Mouse (Mus musculus) heart, embryonic 16.5 days (tissue): Measurements from ENCODE around the gene Negr1. TPM values are rescaled to one million over a fixed set of nuclear protein-coding genes. Genes with fewer than 3 reads are reported as not detected.

Source experiments
- ATAC-seq: fragments of 200-750 bp; cut with Nextera tagmentation; replicated peaks from 2 replicates; pipeline ENCODE4 v1.8.0; 2017; ENCODE audit warnings: moderate number of reproducible peaks; ENCODE audit not compliant: insufficient read depth, low FRiP score; ENCODE audit errors: extremely low read depth
- H3K27ac ChIP-seq: fragments of 300-500 bp; sonication (generic); 2 replicates; pipeline ENCODE4 v1.5.1; 2014; ENCODE audit warnings: mild to moderate bottlenecking, low read length, control low read depth, moderate library complexity
- H3K27me3 ChIP-seq: fragments of 300-500 bp; sonication (generic); 2 replicates; pipeline ENCODE4 v1.6.1; 2014; ENCODE audit warnings: low read length, mixed read lengths; ENCODE audit not compliant: control insufficient read depth, insufficient read depth
- H3K36me3 ChIP-seq: fragments of 300-500 bp; sonication (generic); 2 replicates; pipeline ENCODE4 v1.6.1; 2014; ENCODE audit not compliant: control insufficient read depth, insufficient read depth
- H3K4me1 ChIP-seq: fragments of 300-500 bp; sonication (generic); 2 replicates; pipeline ENCODE4 v1.6.1; 2014; ENCODE audit warnings: low read length, mixed read lengths; ENCODE audit not compliant: control insufficient read depth, insufficient read depth
- H3K4me2 ChIP-seq: fragments of 300-500 bp; sonication (generic); 2 replicates; pipeline ENCODE4 v1.6.1; 2014; ENCODE audit warnings: low read depth, mild to moderate bottlenecking, control low read depth, low read length
- H3K4me3 ChIP-seq: fragments of 300-500 bp; sonication (generic); 2 replicates; pipeline ENCODE4 v1.5.1; 2014; ENCODE audit warnings: mild to moderate bottlenecking, control low read depth, low read length
- H3K9ac ChIP-seq: fragments of 300-500 bp; sonication (generic); 2 replicates; pipeline ENCODE4 v1.6.1; 2014; ENCODE audit warnings: low read length, control low read depth
- H3K9me3 ChIP-seq: fragments of 300-500 bp; sonication (generic); replicated peaks from 2 replicates; pipeline ENCODE4 v1.6.1; 2016; ENCODE audit warnings: low read length; ENCODE audit not compliant: control insufficient read depth
- WGBS: fragments of 180-500 bp; shearing (Covaris S2); extraction: QIAGEN DNeasy Blood & Tissue Kit; methylation state at CpG from one replicate; pipeline ENCODE4 v1.1.7; 2014; 5-methylcytosine and 5-hydroxymethylcytosine counted together
- polyA plus RNA-seq: library from polyadenylated mRNA; unstranded; fragments of >200 nt; fragmentation: Nextera tagmentation; extraction: Ambion mirVana; gene quantifications from 2 replicates; pipeline ENCODE4 v1.2.1, GENCODE M21; 2015

Gene Negr1
- polyA plus RNA-seq, 1 experiment from 2014 or later, result 1.2 TPM

- no peak for ATAC-seq
- WGBS, result 46% methylated on average over 3 of the region's 3 CpGs
Observed at GRCm38 (mm10) chr3:156639382-156639781, 77.8 kb downstream of the Negr1 start.

GRCm38 (mm10) chr3:156643710-156644363 is 82.2 kb downstream of the Negr1 start:
- no peaks in the 10 kb centered on the region for H3K27me3 ChIP-seq
- no peak for ATAC-seq
- H3K27ac ChIP-seq, result no peak overlapping the region
- no peaks in the 10 kb centered on the region for H3K4me1 ChIP-seq
- H3K4me2 ChIP-seq, result no peak overlapping the region
- no peaks in the 10 kb centered on the region for H3K36me3 ChIP-seq
- no peaks in the 10 kb centered on the region for H3K9me3 ChIP-seq
- H3K9ac ChIP-seq, result no peak overlapping the region
- no peak overlapping the region for H3K4me3 ChIP-seq
- WGBS, result 81% methylated on average over 3 of the region's 3 CpGs

More at GRCm38 (mm10) chr3:156639382-156639781, 77.8 kb downstream of the Negr1 start:
- Histone ChIP-seq H3K36me3 (no peaks in the 10 kb centered on the region), H3K4me3 (no peak overlapping the region), H3K4me1 (no peaks in the 10 kb centered on the region), H3K9ac (no peak overlapping the region), H3K27ac (no peak overlapping the region), H3K27me3 (no peaks in the 10 kb centered on the region), H3K9me3 (no peaks in the 10 kb centered on the region), H3K4me2 (no peak overlapping the region)

- H3K27ac ChIP-seq, result no peak overlapping the region
Observed at GRCm38 (mm10) chr3:156648378-156648777, 86.8 kb downstream of the Negr1 start.

DNA sequence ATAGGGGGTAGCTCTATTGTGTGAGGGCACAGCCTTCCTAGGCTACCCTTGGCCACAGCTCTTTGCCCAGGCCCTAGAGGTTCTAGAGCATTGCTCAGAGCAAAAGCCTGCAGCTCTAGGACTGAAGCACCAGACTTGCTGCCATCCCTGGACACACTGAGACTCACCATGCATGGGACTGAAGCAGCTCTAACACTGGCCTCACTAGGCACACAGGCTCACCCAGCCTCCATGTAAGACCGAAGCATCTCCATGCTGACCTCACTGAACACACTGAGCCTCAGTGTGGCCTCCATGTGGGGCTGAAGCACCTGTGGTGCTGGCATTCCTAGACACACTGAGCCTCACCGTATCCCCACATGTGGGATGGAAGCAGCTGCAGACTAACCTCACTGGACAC is 101.0 kb downstream of the Negr1 start:
- Histone ChIP-seq H3K4me2 (no peak overlapping the region), H3K4me1 (no peaks in the 10 kb centered on the region), H3K9me3 (no peaks in the 10 kb centered on the region), H3K4me3 (no peak overlapping the region), H3K9ac (no peak overlapping the region), H3K36me3 (no peaks in the 10 kb centered on the region), H3K27ac (no peak overlapping the region), H3K27me3 (no peaks in the 10 kb centered on the region)
- ATAC-seq, result no peak
- WGBS, result 93% methylated on average over 2 of the region's 2 CpGs

More at GRCm38 (mm10) chr3:156648378-156648777, 86.8 kb downstream of the Negr1 start:
- ATAC-seq, result no peak
- 67% methylated on average over 3 of the region's 3 CpGs for WGBS
- Histone ChIP-seq H3K36me3 (no peaks in the 10 kb centered on the region), H3K4me3 (no peak overlapping the region), H3K9ac (no peak overlapping the region), H3K4me1 (no peaks in the 10 kb centered on the region), H3K9me3 (no peaks in the 10 kb centered on the region), H3K27me3 (no peaks in the 10 kb centered on the region), H3K4me2 (no peak overlapping the region)

- H3K9me3 ChIP-seq, result no peaks in the 10 kb centered on the region
Observed at GRCm38 (mm10) chr3:156672560-156672959, 111.0 kb downstream of the Negr1 start.

DNA sequence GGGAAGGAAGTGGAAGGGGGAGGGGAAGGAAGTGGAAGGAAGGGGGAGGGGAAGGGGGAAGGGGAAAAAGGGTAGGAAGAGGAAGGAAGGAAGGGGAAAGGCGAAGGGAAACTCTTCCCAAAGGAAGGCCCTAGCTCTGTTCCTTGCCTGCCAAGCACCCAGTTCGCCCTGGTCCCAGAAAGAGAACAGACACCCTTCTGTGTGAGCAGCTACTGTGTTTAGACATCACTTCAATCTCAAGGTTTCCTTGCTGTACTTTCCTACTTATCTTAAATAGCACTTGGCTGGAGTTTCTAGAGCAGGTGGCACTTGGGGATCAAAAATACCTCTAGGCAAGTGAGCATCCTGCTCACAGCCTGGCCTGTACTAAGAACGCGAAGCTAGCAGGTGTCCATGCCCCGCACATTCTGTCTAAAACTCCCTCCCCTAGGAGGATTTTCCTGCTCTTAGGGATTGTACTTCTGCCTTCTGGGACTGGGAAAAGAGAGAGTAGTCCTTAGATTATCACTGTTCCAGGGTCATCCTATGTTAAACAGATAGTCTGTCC is 128.5 kb downstream of the Negr1 start:
- Histone ChIP-seq H3K4me1 (no peaks in the 10 kb centered on the region), H3K27ac (no peak overlapping the region), H3K27me3 (no peaks in the 10 kb centered on the region), H3K9ac (no peak overlapping the region), H3K4me2 (no peak overlapping the region), H3K36me3 (no peaks in the 10 kb centered on the region), H3K9me3 (no peaks in the 10 kb centered on the region), H3K4me3 (no peak overlapping the region)
- 80% methylated on average over 5 of the region's 5 CpGs for WGBS
- ATAC-seq, result no peak

More at GRCm38 (mm10) chr3:156672560-156672959, 111.0 kb downstream of the Negr1 start:
- no peak overlapping the region for H3K27ac ChIP-seq
- no peak overlapping the region for H3K4me2 ChIP-seq
- no peaks in the 10 kb centered on the region for H3K27me3 ChIP-seq
- H3K4me1 ChIP-seq, result no peaks in the 10 kb centered on the region
- H3K4me3 ChIP-seq, result no peak overlapping the region
- no peak for ATAC-seq
- no peak overlapping the region for H3K9ac ChIP-seq
- 65% methylated on average over 3 of the region's 3 CpGs for WGBS
- H3K36me3 ChIP-seq, result no peaks in the 10 kb centered on the region

GRCm38 (mm10) chr3:156698687-156699086 is 137.1 kb downstream of the Negr1 start:
- no peaks in the 10 kb centered on the region for H3K27me3 ChIP-seq
- H3K27ac ChIP-seq, result no peak overlapping the region
- H3K4me1 ChIP-seq, result no peaks in the 10 kb centered on the region
- no peak for ATAC-seq
- H3K9ac ChIP-seq, result no peak overlapping the region
- no peaks in the 10 kb centered on the region for H3K36me3 ChIP-seq
- H3K4me2 ChIP-seq, result no peak overlapping the region
- H3K4me3 ChIP-seq, result no peak overlapping the region
- 82% methylated on average over 1 of the region's 1 CpGs for WGBS
- H3K9me3 ChIP-seq, result no peaks in the 10 kb centered on the region

DNA sequence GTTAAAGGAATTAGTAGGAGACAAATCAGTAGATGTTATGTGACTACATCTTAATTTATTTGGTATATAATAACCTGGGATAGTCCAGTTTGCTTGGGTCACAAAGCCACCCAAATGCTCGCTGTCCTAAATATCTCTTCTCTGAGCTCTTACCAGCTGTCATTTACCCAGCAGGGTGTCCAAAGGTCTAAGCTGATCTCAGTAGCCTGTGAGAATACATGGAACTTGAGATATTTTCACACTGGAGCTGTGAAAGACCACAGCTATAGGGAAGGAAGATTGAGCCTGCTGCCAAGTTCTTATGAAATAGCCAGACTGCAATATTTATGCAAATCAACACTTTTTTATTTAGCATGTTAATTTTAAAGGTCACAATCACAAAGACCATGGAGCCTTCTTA is 141.6 kb downstream of the Negr1 start:
- 77% methylated on average over 1 of the region's 1 CpGs for WGBS
- Histone ChIP-seq H3K9me3 (no peaks in the 10 kb centered on the region), H3K36me3 (no peaks in the 10 kb centered on the region), H3K4me2 (no peak overlapping the region), H3K4me3 (no peak overlapping the region), H3K27ac (no peak overlapping the region), H3K9ac (no peak overlapping the region), H3K4me1 (no peaks in the 10 kb centered on the region), H3K27me3 (no peaks in the 10 kb centered on the region)
- ATAC-seq, result no peak

- H3K27ac ChIP-seq, result 0 out of 2 replicates have a peak overlapping the region, but pooled peaks have one; percentile 18
- no peak overlapping the region for H3K4me3 ChIP-seq
- ATAC-seq, result no peak
- H3K4me2 ChIP-seq, result no peak overlapping the region
- no peaks in the 10 kb centered on the region for H3K27me3 ChIP-seq
- WGBS, result 52% methylated on average over 5 of the region's 5 CpGs
- peaks cover 8% of the 10 kb centered on the region for H3K4me1 ChIP-seq
- no peaks in the 10 kb centered on the region for H3K36me3 ChIP-seq
- H3K9me3 ChIP-seq, result no peaks in the 10 kb centered on the region
- H3K9ac ChIP-seq, result no peak overlapping the region
Observed at GRCm38 (mm10) chr3:156710240-156710639, 148.6 kb downstream of the Negr1 start.
